Mouse (Mus musculus) liver, embryonic 16.5 days (tissue): ENCODE measurements around the gene Rimklb. TPM values are rescaled to one million over a fixed set of nuclear protein-coding genes. Genes with fewer than 3 reads are reported as not detected.

Experiments
- ATAC-seq: fragments of 200-750 bp; cut with Nextera tagmentation; 2 replicates; pipeline ENCODE4 v1.8.0; 2017; ENCODE audit warnings: low read depth, mild to moderate bottlenecking, moderate number of reproducible peaks, moderate library complexity
- H3K27ac ChIP-seq: fragments of 300-500 bp; sonication (generic); 2 replicates; pipeline ENCODE4 v1.5.1; 2014; ENCODE audit warnings: mild to moderate bottlenecking, low read length
- H3K27me3 ChIP-seq: fragments of 300-500 bp; sonication (generic); 2 replicates; pipeline ENCODE4 v1.6.1; 2014; ENCODE audit warnings: low read depth, low read length, mixed read lengths; ENCODE audit not compliant: control insufficient read depth, insufficient read depth
- H3K36me3 ChIP-seq: fragments of 300-500 bp; sonication (generic); 2 replicates; pipeline ENCODE4 v1.6.1; 2014; ENCODE audit warnings: mild to moderate bottlenecking; ENCODE audit not compliant: control insufficient read depth, insufficient read depth
- H3K4me1 ChIP-seq: fragments of 300-500 bp; sonication (generic); 2 replicates; pipeline ENCODE4 v1.6.1; 2014; ENCODE audit warnings: low read depth, low read length, mixed read lengths; ENCODE audit not compliant: control insufficient read depth
- H3K4me2 ChIP-seq: fragments of 300-500 bp; sonication (generic); 2 replicates; pipeline ENCODE4 v1.6.1; 2014; ENCODE audit warnings: low read depth, low read length, mixed read lengths
- H3K4me3 ChIP-seq: fragments of 300-500 bp; sonication (generic); 2 replicates; pipeline ENCODE4 v1.5.1; 2014; ENCODE audit warnings: low read depth, mild to moderate bottlenecking, low read length
- H3K9ac ChIP-seq: fragments of 300-500 bp; sonication (generic); 2 replicates; pipeline ENCODE4 v1.6.1; 2014; ENCODE audit warnings: low read depth, low read length
- H3K9me3 ChIP-seq: fragments of 300-500 bp; sonication (generic); replicated peaks from 2 replicates; pipeline ENCODE4 v1.6.1; 2016; ENCODE audit warnings: low read length; ENCODE audit not compliant: control insufficient read depth
- WGBS: fragments of 180-500 bp; shearing (Covaris S2); extraction: QIAGEN DNeasy Blood & Tissue Kit; methylation state at CpG from one replicate; pipeline ENCODE4 v1.1.7; 2014; ENCODE audit not compliant: insufficient replicate concordance; 5-methylcytosine and 5-hydroxymethylcytosine counted together
- polyA plus RNA-seq: library from polyadenylated mRNA; unstranded; fragments of >200 nt; fragmentation: Nextera tagmentation; extraction: Ambion mirVana; gene quantifications from 2 replicates; pipeline ENCODE4 v1.2.1, GENCODE M21; 2015

The Rimklb gene
- polyA plus RNA-seq, 1 experiment from 2014 or later, result 0.32 TPM

GRCm38 (mm10) chr6:122512914-122513878, 14.6 kb upstream of the Rimklb start:
- Histone ChIP-seq H3K36me3 (no peaks in the 10 kb centered on the region), H3K4me3 (no peak overlapping the region), H3K4me2 (no peak overlapping the region), H3K9me3 (no peaks in the 10 kb centered on the region), H3K27me3 (no peaks in the 10 kb centered on the region), H3K9ac (no peak overlapping the region), H3K4me1 (no peaks in the 10 kb centered on the region), H3K27ac (no peak overlapping the region)
- WGBS, result 53% methylated on average over 12 of the region's 12 CpGs
- no peak for ATAC-seq

- ATAC-seq, result no peak
These were observed 9.9 kb upstream of the Rimklb start for GRCm38 (mm10) chr6:122508494-122508893.

GRCm38 (mm10) chr6:122505545-122505944, 7.0 kb upstream of the Rimklb start, which contains the start of gene Mfap5:
Mfap5 (plus strand) TSS chr6:122505845.
- Histone ChIP-seq H3K4me2 (no peak within 1 kb of the TSS), H3K9ac (no peak within 1 kb of the TSS), H3K4me1 (no peaks in the 10 kb centered on the region), H3K9me3 (no peaks in the 10 kb centered on the region), H3K27me3 (no peaks in the 10 kb centered on the region), H3K36me3 (no peaks in the 10 kb centered on the region), H3K27ac (no peak within 1 kb of the TSS), H3K4me3 (no peak within 1 kb of the TSS)
- ATAC-seq, result no peak
- 61% methylated on average over 3 of the region's 3 CpGs for WGBS

More at GRCm38 (mm10) chr6:122508494-122508893, 9.9 kb upstream of the Rimklb start:
- Histone ChIP-seq H3K36me3 (no peaks in the 10 kb centered on the region), H3K9me3 (no peaks in the 10 kb centered on the region), H3K4me2 (no peak overlapping the region), H3K9ac (no peak overlapping the region), H3K27me3 (no peaks in the 10 kb centered on the region), H3K4me1 (no peaks in the 10 kb centered on the region), H3K27ac (no peak overlapping the region), H3K4me3 (no peak overlapping the region)
- 52% methylated on average over 8 of the region's 8 CpGs for WGBS

- H3K4me1 ChIP-seq, result no peaks in the 10 kb centered on the region
- no peak for ATAC-seq
- no peak overlapping the region for H3K4me3 ChIP-seq
- no peak overlapping the region for H3K9ac ChIP-seq
- no peaks in the 10 kb centered on the region for H3K36me3 ChIP-seq
- no peaks in the 10 kb centered on the region for H3K9me3 ChIP-seq
- H3K27me3 ChIP-seq, result no peaks in the 10 kb centered on the region
- no peak overlapping the region for H3K27ac ChIP-seq
- no peak overlapping the region for H3K4me2 ChIP-seq
- WGBS, result 69% methylated on average over 4 of the region's 4 CpGs
These were observed 6.5 kb upstream of the Rimklb start for GRCm38 (mm10) chr6:122505041-122505440.

GRCm38 (mm10) chr6:122496501-122496900, 2.1 kb downstream of the Rimklb start:
- WGBS, result 26% methylated on average over 5 of the region's 5 CpGs
- Histone ChIP-seq H3K36me3 (no peaks in the 10 kb centered on the region), H3K4me3 (no peak overlapping the region), H3K4me2 (no peak overlapping the region), H3K27ac (no peak overlapping the region), H3K9ac (no peak overlapping the region), H3K9me3 (no peaks in the 10 kb centered on the region), H3K4me1 (no peaks in the 10 kb centered on the region), H3K27me3 (peaks cover 56% of the 10 kb centered on the region)
- ATAC-seq, result no peak

- no peak for ATAC-seq
- no peaks in the 10 kb centered on the region for H3K9me3 ChIP-seq
- no peak overlapping the region for H3K27ac ChIP-seq
- no peak overlapping the region for H3K9ac ChIP-seq
- H3K27me3 ChIP-seq, result peaks cover 65% of the 10 kb centered on the region
- H3K36me3 ChIP-seq, result no peaks in the 10 kb centered on the region
- 11% methylated on average over 21 of the region's 21 CpGs for WGBS
- H3K4me3 ChIP-seq, result no peak overlapping the region
- H3K4me2 ChIP-seq, result no peak overlapping the region
- no peaks in the 10 kb centered on the region for H3K4me1 ChIP-seq
These were observed 3.3 kb downstream of the Rimklb start for GRCm38 (mm10) chr6:122495082-122495881.

- H3K9me3 ChIP-seq, result no peaks in the 10 kb centered on the region
- H3K36me3 ChIP-seq, result no peaks in the 10 kb centered on the region
- no peak overlapping the region for H3K4me3 ChIP-seq
- WGBS, result 18% methylated on average over 6 of the region's 6 CpGs
- H3K27me3 ChIP-seq, result peaks cover 71% of the 10 kb centered on the region
- H3K4me1 ChIP-seq, result no peaks in the 10 kb centered on the region
- H3K9ac ChIP-seq, result no peak overlapping the region
- no peak overlapping the region for H3K4me2 ChIP-seq
- no peak for ATAC-seq
- H3K27ac ChIP-seq, result no peak overlapping the region
These were observed 4.6 kb downstream of the Rimklb start for GRCm38 (mm10) chr6:122493799-122494472.

GRCm38 (mm10) chr6:122492479-122492878, 6.1 kb downstream of the Rimklb start:
- no peaks in the 10 kb centered on the region for H3K4me1 ChIP-seq
- peaks cover 83% of the 10 kb centered on the region for H3K27me3 ChIP-seq
- no peak overlapping the region for H3K4me3 ChIP-seq
- no peak overlapping the region for H3K9ac ChIP-seq
- H3K27ac ChIP-seq, result no peak overlapping the region
- 16% methylated on average over 6 of the region's 6 CpGs for WGBS
- H3K36me3 ChIP-seq, result no peaks in the 10 kb centered on the region
- ATAC-seq, result no peak
- no peak overlapping the region for H3K4me2 ChIP-seq
- H3K9me3 ChIP-seq, result no peaks in the 10 kb centered on the region
